Mouse (Mus musculus) thymus, postnatal 36 days (tissue): Measurements from ENCODE around the gene Ninj2.

ENCODE experiments used
- DNase-seq, 2 experiments: peaks; one replicate each; pipeline ENCODE4 v3.0.0; 2022; ENCODE audit warnings: mixed read lengths in 2 of 2

Gene Ninj2

GRCm38 (mm10) chr6:120201956-120202355, 108.8 kb downstream of the Ninj2 start:
- DNase-seq = no peak

DNA sequence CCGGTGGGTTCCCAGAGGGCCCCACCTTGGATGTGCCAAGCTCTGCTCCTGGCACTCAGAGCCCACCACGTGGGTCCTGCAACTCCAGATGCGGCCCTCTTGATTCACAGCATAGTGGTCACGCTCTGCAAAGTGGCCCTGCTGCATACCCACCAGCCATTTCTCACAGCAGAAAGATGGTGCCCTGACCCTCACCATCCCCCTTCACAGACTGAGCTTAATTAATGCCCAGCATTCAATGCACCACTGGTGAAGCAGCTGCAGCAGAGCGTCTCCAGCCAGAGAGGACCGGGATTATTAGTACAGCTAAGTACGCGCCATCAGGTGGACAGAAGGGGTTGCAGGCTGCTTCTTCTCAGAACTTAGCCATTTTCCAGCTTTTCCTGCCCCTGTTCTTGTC, 109.3 kb downstream of the Ninj2 start:
- DNase-seq = no peak

DNA sequence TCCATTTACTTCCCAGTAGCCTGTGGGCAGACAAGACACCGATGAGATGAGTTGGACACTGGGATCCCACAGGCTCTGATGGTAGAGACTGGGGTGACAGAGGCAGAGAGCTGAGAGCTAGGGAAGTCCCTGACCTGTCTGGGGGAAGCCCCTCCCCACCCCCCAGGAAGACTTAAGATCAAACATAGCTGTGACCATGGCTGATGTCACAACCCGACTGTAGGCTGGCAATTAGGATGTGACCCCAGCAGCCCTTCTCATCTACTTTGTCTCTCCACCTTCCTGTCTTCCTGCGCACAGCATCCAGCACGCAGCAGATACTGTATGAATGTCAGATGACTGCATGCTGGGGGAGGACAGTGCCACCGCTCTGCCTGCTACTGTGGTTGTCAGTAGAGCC, 113.4 kb downstream of the Ninj2 start:
- DNase-seq = no peak

DNA sequence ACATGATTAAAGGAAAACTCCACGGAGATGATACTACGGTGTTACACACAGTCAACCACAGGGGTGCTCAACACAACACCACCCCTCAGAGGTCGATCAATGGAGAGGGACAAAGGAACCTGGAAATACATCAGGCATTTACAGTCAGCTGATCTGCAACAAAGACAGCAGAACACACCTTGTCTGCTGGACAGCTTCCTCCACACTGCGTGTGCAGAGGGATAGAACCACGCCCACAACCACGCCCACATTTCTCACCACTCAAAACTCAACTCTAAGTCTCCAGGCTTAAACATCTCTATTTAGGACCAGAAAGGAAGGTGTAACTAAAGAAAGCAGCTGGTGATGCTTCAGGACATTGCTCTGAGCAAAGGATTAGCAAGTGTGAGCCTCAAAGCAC, 118.4 kb downstream of the Ninj2 start:
- DNase-seq = no peak

GRCm38 (mm10) chr6:120216702-120217101, 123.6 kb downstream of the Ninj2 start:
- no peak for DNase-seq

- no peak for DNase-seq
Measured at GRCm38 (mm10) chr6:120219281-120219680, 126.1 kb downstream of the Ninj2 start.

DNA sequence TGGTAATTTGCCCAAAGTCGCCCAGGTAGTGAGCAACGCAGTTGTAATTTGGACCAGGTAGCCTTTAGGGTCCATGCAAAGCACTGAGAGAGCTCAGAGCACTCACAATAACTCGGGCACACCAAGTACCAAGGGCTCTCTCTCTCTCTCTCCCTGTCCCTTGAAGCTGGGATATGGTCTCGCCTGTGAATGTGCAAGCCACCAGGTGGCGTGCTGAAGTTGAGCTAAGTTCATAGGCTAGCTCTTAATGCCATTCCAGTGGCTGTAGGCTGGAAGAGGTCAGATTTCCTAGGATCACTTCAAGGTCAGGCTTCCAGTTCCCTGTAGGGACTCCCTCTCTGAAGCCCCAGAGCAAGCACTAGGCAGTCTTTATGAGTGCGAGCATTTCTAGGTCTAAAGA, 129.5 kb downstream of the Ninj2 start:
- DNase-seq = peak; percentile 38 to 40

DNA sequence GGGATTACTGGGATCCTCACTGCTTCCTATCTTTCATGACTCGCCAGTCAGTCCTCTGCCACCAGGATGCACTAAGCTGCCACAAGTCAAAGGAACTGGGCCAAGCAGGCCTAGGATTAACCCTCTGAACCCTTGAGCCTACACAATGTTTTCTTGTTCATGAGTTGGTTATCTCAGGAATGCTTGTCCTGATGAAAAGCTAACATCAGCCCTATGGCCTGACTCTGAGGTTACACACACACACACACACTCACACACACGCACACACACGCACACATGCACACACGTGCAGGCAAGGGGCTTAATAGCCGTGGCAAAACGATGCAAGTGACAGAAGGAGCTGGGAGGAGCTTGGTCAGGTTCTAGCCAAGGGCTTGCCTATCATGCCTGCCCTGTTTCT, 132.2 kb downstream of the Ninj2 start:
- no peak for DNase-seq

DNA sequence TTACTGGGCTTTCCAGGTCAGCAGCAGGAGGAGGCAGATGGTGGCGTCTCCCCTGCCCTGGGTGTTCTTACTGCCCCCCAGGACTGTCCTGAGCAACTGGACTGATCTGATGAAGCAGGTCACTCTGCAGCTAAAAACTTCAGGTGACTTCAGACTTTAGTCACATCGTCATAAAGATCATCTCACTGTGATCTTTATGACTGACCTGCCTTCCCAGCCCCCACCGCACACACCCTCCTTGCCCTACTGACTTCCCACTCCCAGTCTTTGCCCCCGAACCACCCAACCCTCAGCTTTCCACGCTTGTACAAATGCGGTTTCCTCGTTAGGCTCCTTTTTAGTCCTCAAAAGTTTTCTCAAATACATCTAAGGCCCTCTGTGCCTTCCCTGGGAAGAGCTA, 133.9 kb downstream of the Ninj2 start:
- no peak for DNase-seq

GRCm38 (mm10) chr6:120229806-120230205, 136.7 kb downstream of the Ninj2 start:
- no peak for DNase-seq

DNA sequence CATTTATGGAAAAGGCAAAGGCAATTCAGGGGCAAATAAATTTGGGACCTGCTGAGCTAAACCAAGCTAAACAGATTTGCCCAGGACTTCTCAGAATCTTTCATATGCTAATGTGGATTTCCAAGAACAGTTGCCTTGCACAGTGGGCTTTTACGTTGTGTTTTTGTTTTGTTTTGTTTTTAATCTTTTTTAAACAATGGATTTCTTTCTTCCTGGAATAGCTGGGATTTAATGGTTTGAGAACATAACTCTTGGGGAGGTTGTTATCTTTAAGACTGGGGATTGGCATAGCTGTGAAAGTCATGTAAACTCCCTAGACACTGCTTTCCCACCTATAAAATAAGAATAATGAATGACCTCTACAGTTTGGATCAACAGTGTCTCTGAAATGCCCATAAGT, 137.3 kb downstream of the Ninj2 start:
- DNase-seq = no peak

GRCm38 (mm10) chr6:120232885-120233284, 139.7 kb downstream of the Ninj2 start:
- no peak for DNase-seq

GRCm38 (mm10) chr6:120235874-120236273, 142.7 kb downstream of the Ninj2 start:
- no peak for DNase-seq

DNA sequence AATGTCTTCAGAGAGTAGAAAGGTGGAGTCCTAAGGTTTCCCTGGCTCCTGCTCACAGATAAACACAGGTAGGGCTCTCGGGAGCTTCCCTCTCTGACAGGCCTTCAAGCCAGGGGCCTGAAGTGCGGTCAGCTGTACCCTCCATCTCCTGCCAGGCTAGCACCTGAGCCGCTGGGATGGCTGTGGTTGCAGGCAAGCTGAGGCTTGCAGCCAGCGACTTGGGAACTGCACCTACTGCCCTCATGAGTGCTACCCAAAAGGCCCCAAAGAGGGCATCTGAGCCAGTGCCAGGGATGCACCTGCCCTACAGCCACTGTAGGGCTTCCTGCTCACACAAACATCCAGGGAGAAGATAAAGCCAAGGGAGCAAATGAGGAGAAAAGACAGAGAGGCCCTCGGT, 147.3 kb downstream of the Ninj2 start:
- no peak for DNase-seq

GRCm38 (mm10) chr6:120241453-120241852, 148.3 kb downstream of the Ninj2 start:
- no peak for DNase-seq

DNA sequence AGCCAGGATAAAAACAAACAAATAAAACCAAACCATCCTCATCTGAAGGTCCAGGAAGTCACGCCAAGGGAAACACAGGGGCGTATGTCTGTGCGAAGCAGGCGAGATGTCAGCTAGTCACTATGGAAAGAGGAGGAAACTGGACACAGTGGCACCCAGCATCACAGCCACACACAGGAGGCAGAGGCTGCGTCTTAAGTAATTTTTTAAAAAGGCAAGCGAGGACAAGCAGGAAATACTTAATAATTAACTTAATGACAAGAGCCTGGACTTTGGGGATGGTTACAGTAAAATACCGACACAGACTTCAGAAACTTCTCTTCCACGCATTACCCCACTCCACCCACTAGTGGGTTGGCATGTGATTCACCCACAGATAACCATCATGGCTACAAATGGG, 149.4 kb downstream of the Ninj2 start:
- DNase-seq = no peak

DNA sequence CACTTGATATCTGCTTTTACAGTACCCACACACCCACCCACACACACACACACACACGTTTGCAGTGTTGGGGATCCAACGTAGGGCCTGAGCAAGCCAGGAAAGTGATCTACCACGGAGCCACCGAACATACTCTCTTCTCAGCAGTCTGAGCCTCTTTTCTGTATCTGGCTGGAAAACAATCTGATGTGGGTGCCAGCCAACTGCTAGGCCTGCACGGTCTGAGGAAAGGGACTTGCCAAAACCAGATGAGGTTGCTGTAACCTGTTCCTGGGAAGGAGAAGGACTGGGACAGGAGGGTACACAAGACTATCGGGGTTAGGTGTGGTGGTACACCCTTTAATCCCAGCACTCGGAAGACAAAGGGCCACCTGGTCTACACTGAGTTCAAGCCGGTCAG, 150.1 kb downstream of the Ninj2 start:
- DNase-seq = no peak

DNA sequence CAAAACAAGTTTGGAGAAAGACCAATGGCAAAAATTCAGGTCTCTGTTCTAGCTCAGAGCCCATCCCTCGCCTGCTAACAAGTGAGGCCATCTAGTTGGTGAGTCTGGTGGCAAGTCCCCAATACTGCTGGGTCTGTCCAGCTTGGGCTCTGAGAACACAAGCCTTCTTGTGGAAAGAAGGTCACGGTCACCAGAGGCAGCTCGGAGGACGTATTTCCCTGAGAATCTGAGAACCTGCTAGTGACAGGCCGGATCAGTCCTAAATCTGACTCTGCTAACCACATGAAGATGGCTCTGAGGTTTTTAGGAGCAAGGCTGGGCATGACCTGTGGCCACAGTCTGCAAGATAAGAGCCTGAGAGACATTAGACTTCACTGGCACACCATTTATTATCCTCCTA, 153.5 kb downstream of the Ninj2 start:
- DNase-seq = no peak

DNA sequence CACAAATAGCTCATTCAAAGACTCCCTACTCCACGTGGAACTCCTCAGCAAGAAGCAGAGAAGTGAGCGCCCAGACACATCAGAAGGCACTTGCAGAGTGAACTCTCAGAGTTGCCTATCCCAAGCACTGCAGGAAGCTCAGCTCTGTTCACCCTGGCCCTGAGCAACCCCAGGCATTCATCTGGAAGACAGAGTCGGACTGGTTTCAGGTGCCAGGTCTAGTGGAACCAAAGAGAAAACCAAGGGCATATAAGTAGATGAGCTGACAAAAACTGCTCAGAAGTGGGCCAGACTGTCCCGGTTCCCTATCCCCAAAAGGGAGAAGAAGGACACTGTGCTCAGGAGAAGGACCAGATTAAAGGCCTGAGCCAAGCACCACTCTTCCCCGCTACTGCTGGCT, 156.7 kb downstream of the Ninj2 start:
- no peak for DNase-seq
